Mouse (Mus musculus): ENCODE results near the gene Mavs.
A peak's percentile ranks its signal among the peaks of the same experiment; 100 is the strongest.

GRCm38 (mm10) chr2:131209969-131210792, 23.7 kb upstream of the Mavs start:
- TF ChIP-seq POLR2A (IDR thresholded peaks at IDR 0.05; ENCODE audit: low read depth, low read length): peak; percentile 62
- peak; percentile 93 for TF ChIP-seq CTCF (IDR thresholded peaks at IDR 0.05; ENCODE audit: extremely low read depth, insufficient read depth, insufficient read length, insufficient replicate concordance)
